In the genomic region with DNA sequence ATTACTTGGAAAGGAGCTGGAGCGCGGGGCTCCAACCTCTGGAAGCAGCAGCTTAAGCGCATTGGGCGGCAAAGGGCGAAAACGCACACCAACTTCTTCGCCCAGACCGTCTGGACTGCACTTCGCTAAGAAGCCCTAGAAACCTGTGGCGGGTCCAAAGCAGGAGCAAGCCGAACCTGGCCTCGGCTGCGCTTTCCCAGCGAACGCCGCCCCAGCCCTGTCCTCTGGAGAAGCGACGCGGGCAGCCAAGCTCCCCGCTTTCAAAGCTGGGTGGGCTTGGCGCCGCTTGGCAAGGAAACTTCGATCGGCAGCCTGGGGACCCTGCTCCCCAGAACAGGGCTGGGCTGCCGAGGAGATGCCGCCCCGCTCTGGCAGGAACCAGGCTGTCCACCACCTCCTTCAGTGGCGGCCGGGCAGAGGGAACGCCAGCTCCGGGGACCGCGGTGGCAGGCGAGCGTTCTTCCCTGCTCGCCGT, we compare ENCODE assay signal across 8 mouse cellular contexts. TPM values are rescaled to one million over a fixed set of nuclear protein-coding genes. Genes with fewer than 3 reads are reported as not detected.
A peak's percentile ranks its signal among the peaks of the same experiment; 100 is the strongest.
DNase-seq lines count a peak whose midpoint lies in the region; ATAC-seq and TF ChIP-seq lines count a peak whose summit lies in the region.

No protein-coding gene starts in this region.

- peak overlapping the region; percentile 62; the same call in 1 of the 2 replicates for H3K27ac ChIP-seq in cerebellum, adult 2 months (ENCODE audit: insufficient read depth, low read length)
- H3K27ac ChIP-seq in hindbrain, postnatal 0 days = peak overlapping the region; percentile 83
- no peak overlapping the region for H3K27ac ChIP-seq in liver, embryonic 14.5 days

- H3K27me3 ChIP-seq in cerebellum, adult 2 months (ENCODE audit: control insufficient read depth, insufficient read depth, low read length) = no peaks in the 10 kb centered on the region
- H3K27me3 ChIP-seq in hindbrain, postnatal 0 days (ENCODE audit: insufficient read depth, low read length) = no peaks in the 10 kb centered on the region
- no peaks in the 10 kb centered on the region for H3K27me3 ChIP-seq in liver, embryonic 14.5 days (ENCODE audit: control insufficient read depth, insufficient read depth, low read length)

- H3K9ac ChIP-seq in hindbrain, postnatal 0 days (replicated peaks; ENCODE audit: low read length) = peak overlapping the region; percentile 63
- H3K9ac ChIP-seq in liver, embryonic 14.5 days (replicated peaks) = peak overlapping the region; percentile 72

- TF ChIP-seq POLR2A in cerebellum, adult 2 months (IDR thresholded peaks at IDR 0.05; ENCODE audit: borderline replicate concordance, insufficient read depth, low read length) = no peak

- no peaks in the 10 kb centered on the region for H3K36me3 ChIP-seq in hindbrain, postnatal 0 days (ENCODE audit: insufficient read depth, low read length)
- no peaks in the 10 kb centered on the region for H3K36me3 ChIP-seq in liver, embryonic 14.5 days (replicated peaks; ENCODE audit: control insufficient read depth, insufficient read depth, low read depth)

- no peak for TF ChIP-seq EP300 in liver, embryonic 14.5 days (IDR thresholded peaks at IDR 0.05; ENCODE audit: low read depth)

- peak; percentile 78 for ATAC-seq in hindbrain, postnatal 0 days
- peak; percentile 74 for ATAC-seq in liver, embryonic 14.5 days (ENCODE audit: insufficient read depth)

- H3K4me3 ChIP-seq in cerebellum, adult 2 months (replicated peaks; ENCODE audit: insufficient read depth, low read depth, low read length) = peak overlapping the region; percentile 66
- peak overlapping the region; percentile 54 for H3K4me3 ChIP-seq in hindbrain, postnatal 0 days (ENCODE audit: low read length)
- H3K4me3 ChIP-seq in liver, embryonic 14.5 days (ENCODE audit: insufficient read depth in 1 of 2, low read depth in 2 of 2, low read length in 2 of 2) = peak overlapping the region; percentile 67 to 72

- no peaks in the 10 kb centered on the region for H3K4me1 ChIP-seq in cerebellum, adult 2 months (ENCODE audit: control insufficient read depth, insufficient read depth, low read length)
- H3K4me1 ChIP-seq in hindbrain, postnatal 0 days (ENCODE audit: insufficient read depth, low read length) = no peaks in the 10 kb centered on the region
- no peaks in the 10 kb centered on the region for H3K4me1 ChIP-seq in liver, embryonic 14.5 days (replicated peaks; ENCODE audit: control insufficient read depth in 2 of 2, insufficient read depth in 2 of 2, low read length in 1 of 2)

- no peak for DNase-seq in cerebellum, adult 2 months
- no peak for DNase-seq in cerebellum, postnatal 36 days
- peak; percentile 18 for DNase-seq in urinary bladder, postnatal 25 days (ENCODE audit: low spot score)
- DNase-seq in urinary bladder, postnatal 14 days (ENCODE audit: low spot score) = no peak
- peak; percentile 43 for DNase-seq in hindbrain, postnatal 0 days (ENCODE audit: low spot score)
- no peak for DNase-seq in liver, embryonic 14.5 days (ENCODE audit: low read depth in 3 of 3, low spot score in 3 of 3)
- DNase-seq in retina, postnatal 7 days (ENCODE audit: low read depth, low spot score) = peak; percentile 13
- no peak for DNase-seq in layer of hippocampus, postnatal 25 days (ENCODE audit: extremely low spot score in 1 of 2, low spot score in 1 of 2)

- H3K9me3 ChIP-seq in hindbrain, postnatal 0 days (ENCODE audit: low read length) = no peaks in the 10 kb centered on the region
- H3K9me3 ChIP-seq in liver, embryonic 14.5 days (ENCODE audit: control insufficient read depth, low read length) = no peaks in the 10 kb centered on the region

- TF ChIP-seq CTCF in cerebellum, adult 2 months (IDR thresholded peaks at IDR 0.05; ENCODE audit: borderline replicate concordance, insufficient read depth, low read depth, low read length) = no peak
- no peak for TF ChIP-seq CTCF in hindbrain, postnatal 0 days (IDR thresholded peaks at IDR 0.05; ENCODE audit: low read depth)
- no peak for TF ChIP-seq CTCF in liver, embryonic 14.5 days (IDR thresholded peaks at IDR 0.05; ENCODE audit: low read depth)

- peak overlapping the region; percentile 60 for H3K4me2 ChIP-seq in hindbrain, postnatal 0 days (ENCODE audit: low read depth, low read length)
- peak overlapping the region; percentile 78 for H3K4me2 ChIP-seq in liver, embryonic 14.5 days (ENCODE audit: low read depth)

- WGBS in cerebellum, adult 2 months = 4% methylated on average over 37 of the region's 37 CpGs
- WGBS in hindbrain, postnatal 0 days = 25% methylated on average over 36 of the region's 37 CpGs
- 16% methylated on average over 33 of the region's 37 CpGs for WGBS in liver, embryonic 14.5 days (ENCODE audit: insufficient replicate concordance)

RNA-seq across cellular contexts. Expression of a gene that starts 0.6 kb away (rescaled TPM):
- polyA plus RNA-seq in cerebellum, adult 2 months (2012; rRNA removed) = 9.3 and 9.6 TPM in 2 replicates
- total RNA-seq in hindbrain, postnatal 0 days (2014; rRNA removed) = 31.1 and 31.8 TPM in 2 replicates
- polyA plus RNA-seq in hindbrain, postnatal 0 days (2015; fragmentation: Nextera tagmentation; extraction: Ambion mirVana) = 6.7 and 7.9 TPM in 2 replicates
- 1.6 and 2.2 TPM in 2 replicates for polyA plus RNA-seq in liver, embryonic 14.5 days (2012; rRNA removed)
- polyA plus RNA-seq in liver, embryonic 14.5 days (2014; fragmentation: Nextera tagmentation; extraction: Ambion mirVana) = 3.4 and 4.2 TPM in 2 replicates
- 1 to 10 TPM; 8.3 to 8.4 TPM for total RNA-seq in layer of hippocampus, postnatal 25 days (2021)

RNA-seq across cellular contexts. Expression of a gene that starts 57.0 kb away (rescaled TPM):
- polyA plus RNA-seq in cerebellum, adult 2 months (2012; rRNA removed) = 4.1 and 4.2 TPM in 2 replicates
- 8.5 and 11.3 TPM in 2 replicates for total RNA-seq in hindbrain, postnatal 0 days (2014; rRNA removed)
- polyA plus RNA-seq in hindbrain, postnatal 0 days (2015; fragmentation: Nextera tagmentation; extraction: Ambion mirVana) = 2.0 and 2.2 TPM in 2 replicates
- 0.12 and 0.26 TPM in 2 replicates for polyA plus RNA-seq in liver, embryonic 14.5 days (2012; rRNA removed)
- 0.05 TPM in 1 of 2 replicates, not detected in the other for polyA plus RNA-seq in liver, embryonic 14.5 days (2014; fragmentation: Nextera tagmentation; extraction: Ambion mirVana)
- total RNA-seq in layer of hippocampus, postnatal 25 days (2021) = 10 to 100 TPM; 12.4 to 14.4 TPM

Comparison
In these comparisons a context has a peak if more than half of its experiments do, and no peak if none do; other contexts are left out.
1. DNase-seq: peak in urinary bladder, postnatal 25 days (single experiment), hindbrain, postnatal 0 days (single experiment) and retina, postnatal 7 days (single experiment); none in cerebellum, adult 2 months (0 of 2), cerebellum, postnatal 36 days (0 of 2), urinary bladder, postnatal 14 days (single experiment), liver, embryonic 14.5 days (0 of 3) and layer of hippocampus, postnatal 25 days (0 of 2).
2. Peak in every context shown above with its lines, with median percentiles within 50 percentile points of each other: H3K4me3 ChIP-seq.